Mouse (Mus musculus) cortical plate, adult 2 months (tissue): Measurements from ENCODE around the gene Bpifb3.

Experiments used
- CTCF ChIP-seq: fragments of 200-500 bp; IDR thresholded peaks from 2 replicates; pipeline ENCODE4 v1.5.1; 2011; ENCODE audit warnings: mild to moderate bottlenecking, control low read depth, low read length; ENCODE audit not compliant: insufficient read depth; ENCODE audit errors: extremely low read depth
- POLR2A ChIP-seq: fragments of 200-500 bp; IDR thresholded peaks from 2 replicates; pipeline ENCODE4 v1.6.1; 2011; ENCODE audit warnings: mild to moderate bottlenecking, low read length, control low read depth; ENCODE audit not compliant: insufficient read depth; ENCODE audit errors: extremely low read depth

DNA sequence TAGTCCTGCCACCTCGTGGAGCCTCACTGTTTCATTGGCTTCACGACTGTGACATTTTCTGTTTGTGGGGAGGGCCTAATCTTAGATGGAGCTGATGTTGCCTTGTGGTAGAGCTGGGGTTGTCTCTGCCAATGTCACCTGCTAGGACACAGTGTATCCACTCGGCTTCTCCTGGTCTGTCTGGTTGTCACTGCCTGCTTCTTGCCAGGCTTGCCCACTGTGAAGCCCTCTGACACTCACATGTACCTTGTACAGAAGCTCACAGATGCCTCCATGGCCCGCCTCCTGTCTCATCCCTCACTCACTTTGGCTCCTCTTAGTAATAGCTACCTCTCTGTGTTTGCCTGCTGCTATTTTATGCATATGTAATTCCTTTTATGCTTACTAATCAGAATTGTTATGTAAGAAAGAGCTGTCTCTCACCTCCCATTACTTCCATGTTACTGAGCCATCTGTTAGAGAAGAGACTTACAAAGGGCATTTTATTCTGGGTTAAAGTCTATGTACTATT, 44.8 kb downstream of the Bpifb3 start:
- TF ChIP-seq CTCF = no peak
- TF ChIP-seq POLR2A = no peak
